Mouse (Mus musculus): ENCODE results near the gene H1foo. TPM values are rescaled to one million over a fixed set of nuclear protein-coding genes. Genes with fewer than 3 reads are reported as not detected.

H1foo gene
- polyA plus RNA-seq, 1 experiment = not detected

GRCm38 (mm10) chr6:115991108-115991880 lies 46.6 kb downstream of the H1foo start:
- Histone ChIP-seq H3K4me3 (ENCODE audit: control insufficient read depth, low read depth, low read length) (no peak overlapping the region; the same call in 1 of the 2 replicates), H3K27ac (ENCODE audit: control insufficient read depth, insufficient read depth, low read depth, low read length) (no peak overlapping the region; the same call in 1 of the 2 replicates), H3K36me3 (ENCODE audit: control insufficient read depth, insufficient read depth, low read length) (no peaks in the 10 kb centered on the region), H3K27me3 (ENCODE audit: control insufficient read depth, insufficient read depth, low read length) (peaks cover 2% of the 10 kb centered on the region; the same call in 1 of the 2 replicates), H3K4me1 (ENCODE audit: control insufficient read depth, insufficient read depth, low read length) (peaks cover 19% of the 10 kb centered on the region)
- no peak for TF ChIP-seq CTCF (IDR thresholded peaks at IDR 0.05; ENCODE audit: control insufficient read depth, insufficient read depth, insufficient replicate concordance, low read depth, low read length)
- no peak for TF ChIP-seq POLR2A (IDR thresholded peaks at IDR 0.05; ENCODE audit: control insufficient read depth, low read depth, low read length)

- H3K27ac ChIP-seq (ENCODE audit: control insufficient read depth, insufficient read depth, low read depth, low read length) = peak overlapping the region; percentile 23; the same call in 1 of the 2 replicates
- peaks cover 2% of the 10 kb centered on the region; the same call in 1 of the 2 replicates for H3K27me3 ChIP-seq (ENCODE audit: control insufficient read depth, insufficient read depth, low read length)
- H3K4me3 ChIP-seq (ENCODE audit: control insufficient read depth, low read depth, low read length) = peak overlapping the region; percentile 4; the same call in 1 of the 2 replicates
- H3K36me3 ChIP-seq (ENCODE audit: control insufficient read depth, insufficient read depth, low read length) = no peaks in the 10 kb centered on the region
- no peak for TF ChIP-seq POLR2A (IDR thresholded peaks at IDR 0.05; ENCODE audit: control insufficient read depth, low read depth, low read length)
- no peak for TF ChIP-seq CTCF (IDR thresholded peaks at IDR 0.05; ENCODE audit: control insufficient read depth, insufficient read depth, insufficient replicate concordance, low read depth, low read length)
- H3K4me1 ChIP-seq (ENCODE audit: control insufficient read depth, insufficient read depth, low read length) = peaks cover 15% of the 10 kb centered on the region
Measured at GRCm38 (mm10) chr6:115991881-115992620, 47.3 kb downstream of the H1foo start.

GRCm38 (mm10) chr6:115992981-115993380 lies 48.2 kb downstream of the H1foo start:
- Histone ChIP-seq H3K4me3 (ENCODE audit: control insufficient read depth, low read depth, low read length) (peak overlapping the region; percentile 84), H3K27me3 (ENCODE audit: control insufficient read depth, insufficient read depth, low read length) (peaks cover 2% of the 10 kb centered on the region; the same call in 1 of the 2 replicates), H3K27ac (ENCODE audit: control insufficient read depth, insufficient read depth, low read depth, low read length) (no peak overlapping the region), H3K4me1 (ENCODE audit: control insufficient read depth, insufficient read depth, low read length) (peaks cover 15% of the 10 kb centered on the region), H3K36me3 (ENCODE audit: control insufficient read depth, insufficient read depth, low read length) (no peaks in the 10 kb centered on the region)
- TF ChIP-seq CTCF (IDR thresholded peaks at IDR 0.05; ENCODE audit: control insufficient read depth, insufficient read depth, insufficient replicate concordance, low read depth, low read length) (no peak), POLR2A (IDR thresholded peaks at IDR 0.05; ENCODE audit: control insufficient read depth, low read depth, low read length) (no peak)

- H3K27me3 ChIP-seq (ENCODE audit: control insufficient read depth, insufficient read depth, low read length) = peaks cover 2% of the 10 kb centered on the region; the same call in 1 of the 2 replicates
- peak overlapping the region; percentile 35; the same call in 1 of the 2 replicates for H3K27ac ChIP-seq (ENCODE audit: control insufficient read depth, insufficient read depth, low read depth, low read length)
- peak overlapping the region; percentile 84 for H3K4me3 ChIP-seq (ENCODE audit: control insufficient read depth, low read depth, low read length)
- H3K4me1 ChIP-seq (ENCODE audit: control insufficient read depth, insufficient read depth, low read length) = peaks cover 15% of the 10 kb centered on the region
- H3K36me3 ChIP-seq (ENCODE audit: control insufficient read depth, insufficient read depth, low read length) = no peaks in the 10 kb centered on the region
- TF ChIP-seq POLR2A (IDR thresholded peaks at IDR 0.05; ENCODE audit: control insufficient read depth, low read depth, low read length) = no peak
- no peak for TF ChIP-seq CTCF (IDR thresholded peaks at IDR 0.05; ENCODE audit: control insufficient read depth, insufficient read depth, insufficient replicate concordance, low read depth, low read length)
Measured at GRCm38 (mm10) chr6:115993463-115994145, 48.9 kb downstream of the H1foo start.

GRCm38 (mm10) chr6:115994146-115994876 lies 49.6 kb downstream of the H1foo start:
- no peaks in the 10 kb centered on the region for H3K36me3 ChIP-seq (ENCODE audit: control insufficient read depth, insufficient read depth, low read length)
- H3K4me3 ChIP-seq (ENCODE audit: control insufficient read depth, low read depth, low read length) = peak overlapping the region; percentile 84
- no peak for TF ChIP-seq POLR2A (IDR thresholded peaks at IDR 0.05; ENCODE audit: control insufficient read depth, low read depth, low read length)
- TF ChIP-seq CTCF (IDR thresholded peaks at IDR 0.05; ENCODE audit: control insufficient read depth, insufficient read depth, insufficient replicate concordance, low read depth, low read length) = no peak
- peaks cover 2% of the 10 kb centered on the region; the same call in 1 of the 2 replicates for H3K27me3 ChIP-seq (ENCODE audit: control insufficient read depth, insufficient read depth, low read length)
- peak overlapping the region; percentile 35; the same call in 1 of the 2 replicates for H3K27ac ChIP-seq (ENCODE audit: control insufficient read depth, insufficient read depth, low read depth, low read length)
- peaks cover 15% of the 10 kb centered on the region for H3K4me1 ChIP-seq (ENCODE audit: control insufficient read depth, insufficient read depth, low read length)

- Histone ChIP-seq H3K4me1 (ENCODE audit: control insufficient read depth, insufficient read depth, low read length) (peaks cover 15% of the 10 kb centered on the region), H3K27ac (ENCODE audit: control insufficient read depth, insufficient read depth, low read depth, low read length) (peak within 1 kb of the TSS; percentile 72), H3K27me3 (ENCODE audit: control insufficient read depth, insufficient read depth, low read length) (peaks cover 2% of the 10 kb centered on the region; the same call in 1 of the 2 replicates), H3K36me3 (ENCODE audit: control insufficient read depth, insufficient read depth, low read length) (no peaks in the 10 kb centered on the region), H3K4me3 (ENCODE audit: control insufficient read depth, low read depth, low read length) (peak within 1 kb of the TSS; percentile 84)
- TF ChIP-seq POLR2A (IDR thresholded peaks at IDR 0.05; ENCODE audit: control insufficient read depth, low read depth, low read length) (peak; percentile 29; the same call in 1 of the 2 replicates), CTCF (IDR thresholded peaks at IDR 0.05; ENCODE audit: control insufficient read depth, insufficient read depth, insufficient replicate concordance, low read depth, low read length) (no peak)
Measured at GRCm38 (mm10) chr6:115994877-115995520, 50.3 kb downstream of the H1foo start, which contains the start of gene Plxnd1. Gene Plxnd1 (minus strand): TSS chr6:115995005.
